Mouse (Mus musculus) kidney, adult 8-10 months (tissue): Measurements from ENCODE around the gene Mylk2.

Experiments used
- DNase-seq, 2 experiments: peaks; one replicate each; pipeline ENCODE4 v3.0.0; 2022

The Mylk2 gene

GRCm38 (mm10) chr2:152914310-152915120 lies 3.4 kb downstream of the Mylk2 start:
- DNase-seq: peak; percentile 65 to 85

GRCm38 (mm10) chr2:152915453-152915852 lies 4.3 kb downstream of the Mylk2 start:
- DNase-seq: no peak

GRCm38 (mm10) chr2:152916111-152916510 lies 5.0 kb downstream of the Mylk2 start:
- no peak for DNase-seq

GRCm38 (mm10) chr2:152917671-152918070 lies 6.5 kb downstream of the Mylk2 start:
- no peak for DNase-seq

GRCm38 (mm10) chr2:152922376-152922775 lies 11.2 kb downstream of the Mylk2 start:
- no peak for DNase-seq

GRCm38 (mm10) chr2:152923621-152924020 lies 12.5 kb downstream of the Mylk2 start:
- DNase-seq: no peak

- DNase-seq: no peak
These were observed 13.0 kb downstream of the Mylk2 start for GRCm38 (mm10) chr2:152924128-152924527.

- DNase-seq: no peak
These were observed 13.4 kb downstream of the Mylk2 start for GRCm38 (mm10) chr2:152924543-152924942.

- peak; percentile 50 to 58 for DNase-seq
These were observed 14.2 kb downstream of the Mylk2 start for GRCm38 (mm10) chr2:152925189-152925872.

GRCm38 (mm10) chr2:152926896-152927295 lies 15.7 kb downstream of the Mylk2 start:
- DNase-seq: no peak

- DNase-seq: no peak
These were observed 16.2 kb downstream of the Mylk2 start for GRCm38 (mm10) chr2:152927371-152927770.

GRCm38 (mm10) chr2:152928219-152928987 lies 17.3 kb downstream of the Mylk2 start:
- no peak for DNase-seq

GRCm38 (mm10) chr2:152928988-152929370 lies 17.8 kb downstream of the Mylk2 start:
- DNase-seq: no peak

- DNase-seq: peak in 1 of 2 experiments; percentile 31
These were observed 19.1 kb downstream of the Mylk2 start for GRCm38 (mm10) chr2:152930276-152930675.

GRCm38 (mm10) chr2:152931456-152932160 lies 20.5 kb downstream of the Mylk2 start:
- no peak for DNase-seq

- DNase-seq: no peak
These were observed 21.9 kb downstream of the Mylk2 start, which contains the start of gene Foxs1 for GRCm38 (mm10) chr2:152933048-152933447. Foxs1 (minus strand) TSS chr2:152933208.

GRCm38 (mm10) chr2:152933614-152934013 lies 22.5 kb downstream of the Mylk2 start:
- DNase-seq: peak in 1 of 2 experiments; percentile 53

- DNase-seq: peak in 1 of 2 experiments; percentile 56
These were observed 28.7 kb downstream of the Mylk2 start for GRCm38 (mm10) chr2:152939846-152940245.

GRCm38 (mm10) chr2:152941106-152941505 lies 30.0 kb downstream of the Mylk2 start:
- DNase-seq: no peak

- DNase-seq: no peak
These were observed 30.6 kb downstream of the Mylk2 start for GRCm38 (mm10) chr2:152941776-152942175.

- DNase-seq: no peak
These were observed 31.9 kb downstream of the Mylk2 start for GRCm38 (mm10) chr2:152942898-152943515.

- no peak for DNase-seq
These were observed 32.4 kb downstream of the Mylk2 start for GRCm38 (mm10) chr2:152943568-152943967.
